Mouse (Mus musculus) telencephalon, adult 2 months (tissue): ENCODE measurements at regions not wholly inside any gene's neighbourhood (a gene's known extent, or its start where the extent isn't known, plus 50 kb on each side); places are given as distances from the start of the nearest gene placed in this dataset.

ENCODE experiments used
- DNase-seq: peaks from one replicate; pipeline ENCODE4 v3.0.0-alpha.2; 2011; ENCODE audit warnings: low read depth, low spot score

- peak; percentile 12 for DNase-seq
Observed at GRCm38 (mm10) chr4:72481748-72482147, 281.0 kb upstream of the Tle1 start.

- no peak for DNase-seq
Observed at GRCm38 (mm10) chr4:72480535-72480934, 279.8 kb upstream of the Tle1 start.

GRCm38 (mm10) chr4:72469236-72469875 is 268.6 kb upstream of the Tle1 start:
- DNase-seq, result peak; percentile 42

GRCm38 (mm10) chr4:72444177-72444770 is 243.6 kb upstream of the Tle1 start:
- DNase-seq, result peak; percentile 2

- no peak for DNase-seq
Observed at GRCm38 (mm10) chr4:72437367-72437766, 236.6 kb upstream of the Tle1 start.

- DNase-seq, result no peak
Observed at GRCm38 (mm10) chr4:72425316-72425715, 224.6 kb upstream of the Tle1 start.

- DNase-seq, result no peak
Observed at GRCm38 (mm10) chr4:72412100-72412788, 211.5 kb upstream of the Tle1 start.

GRCm38 (mm10) chr4:72411343-72411742 is 210.6 kb upstream of the Tle1 start:
- no peak for DNase-seq

GRCm38 (mm10) chr4:72400759-72401158 is 200.0 kb upstream of the Tle1 start:
- no peak for DNase-seq

GRCm38 (mm10) chr4:72391887-72392435 is 191.2 kb upstream of the Tle1 start:
- no peak for DNase-seq

- no peak for DNase-seq
Observed at GRCm38 (mm10) chr4:72389811-72390625, 189.3 kb upstream of the Tle1 start.

- DNase-seq, result peak; percentile 78
Observed at GRCm38 (mm10) chr4:72384901-72385264, 184.2 kb upstream of the Tle1 start.

GRCm38 (mm10) chr4:72384259-72384900 is 183.7 kb upstream of the Tle1 start:
- no peak for DNase-seq

GRCm38 (mm10) chr4:72383729-72384128 is 183.0 kb upstream of the Tle1 start:
- no peak for DNase-seq

GRCm38 (mm10) chr4:72382517-72383147 is 181.9 kb upstream of the Tle1 start:
- no peak for DNase-seq

GRCm38 (mm10) chr4:72381742-72382141 is 181.0 kb upstream of the Tle1 start:
- DNase-seq, result no peak

GRCm38 (mm10) chr4:72381116-72381515 is 180.4 kb upstream of the Tle1 start:
- DNase-seq, result no peak

GRCm38 (mm10) chr4:72379515-72379914 is 178.8 kb upstream of the Tle1 start:
- DNase-seq, result no peak

- no peak for DNase-seq
Observed at GRCm38 (mm10) chr4:72379011-72379410, 178.3 kb upstream of the Tle1 start.

GRCm38 (mm10) chr4:72377520-72377919 is 176.8 kb upstream of the Tle1 start:
- DNase-seq, result no peak

- peak; percentile 8 for DNase-seq
Observed at GRCm38 (mm10) chr4:72351985-72352384, 151.3 kb upstream of the Tle1 start.
